Mouse (Mus musculus): ENCODE results near the gene Anapc15. TPM values are rescaled to one million over a fixed set of nuclear protein-coding genes. Genes with fewer than 3 reads are reported as not detected.
"Not testable (repeated sequence)": the region's sequence is repeated elsewhere in the genome, so short reads cannot be mapped to it uniquely, and the experiment has no call there.

Gene Anapc15
- polyA plus RNA-seq, 1 experiment from 2014 or later, result 56.2 TPM

GRCm38 (mm10) chr7:101933751-101934240, 70.3 kb downstream of the Anapc15 start, which contains the start of the genes Lrrc51 and Numa1:
Gene Lrrc51 (minus strand): TSS chr7:101933895.
Gene Numa1 (plus strand): TSS chr7:101934111.
- Histone ChIP-seq H3K4me2 (replicated peaks; ENCODE audit: low read depth) (peak within 1 kb of the TSS; percentile 87), H3K9ac (ENCODE audit: low read depth, low read length) (peak within 1 kb of the TSS; percentile 54), H3K27ac (ENCODE audit: low read depth, low read length) (peak within 1 kb of the TSS; percentile 67), H3K4me3 (ENCODE audit: low read depth, low read length) (peak within 1 kb of the TSS; percentile 63), H3K36me3 (ENCODE audit: control insufficient read depth, insufficient read depth) (no peaks in the 10 kb centered on the region), H3K27me3 (replicated peaks; ENCODE audit: control insufficient read depth, insufficient read depth, low read length) (no peaks in the 10 kb centered on the region), H3K9me3 (ENCODE audit: control insufficient read depth) (no peaks in the 10 kb centered on the region), H3K4me1 (replicated peaks; ENCODE audit: control insufficient read depth, insufficient read depth, low read length) (no peaks in the 10 kb centered on the region)
- TF ChIP-seq CTCF (IDR thresholded peaks at IDR 0.05; ENCODE audit: low read depth), result 0 out of 2 replicates have a peak, but pooled peaks have one; percentile 12
- ATAC-seq, result peak; percentile 99
- under 1% methylated on average over 40 of the region's 40 CpGs for WGBS

GRCm38 (mm10) chr7:101935957-101936356, 72.4 kb downstream of the Anapc15 start:
- H3K4me1 ChIP-seq (replicated peaks; ENCODE audit: control insufficient read depth, insufficient read depth, low read length), result no peaks in the 10 kb centered on the region
- H3K27ac ChIP-seq (ENCODE audit: low read depth, low read length), result no peak overlapping the region
- no peak overlapping the region for H3K4me3 ChIP-seq (ENCODE audit: low read depth, low read length)
- no peak overlapping the region for H3K4me2 ChIP-seq (replicated peaks; ENCODE audit: low read depth)
- H3K36me3 ChIP-seq (ENCODE audit: control insufficient read depth, insufficient read depth), result no peaks in the 10 kb centered on the region
- WGBS, result 92% methylated on average over 4 of the region's 4 CpGs
- TF ChIP-seq CTCF (IDR thresholded peaks at IDR 0.05; ENCODE audit: low read depth), result no peak
- no peaks in the 10 kb centered on the region for H3K9me3 ChIP-seq (ENCODE audit: control insufficient read depth)
- H3K27me3 ChIP-seq (replicated peaks; ENCODE audit: control insufficient read depth, insufficient read depth, low read length), result no peaks in the 10 kb centered on the region
- ATAC-seq, result no peak
- H3K9ac ChIP-seq (ENCODE audit: low read depth, low read length), result no peak overlapping the region

- TF ChIP-seq CTCF (IDR thresholded peaks at IDR 0.05; ENCODE audit: low read depth), result no peak
- no peak for ATAC-seq
- H3K9ac ChIP-seq (ENCODE audit: low read depth, low read length), result no peak overlapping the region
- H3K27me3 ChIP-seq (replicated peaks; ENCODE audit: control insufficient read depth, insufficient read depth, low read length), result no peaks in the 10 kb centered on the region
- H3K9me3 ChIP-seq (ENCODE audit: control insufficient read depth), result no peaks in the 10 kb centered on the region
- WGBS, result 96% methylated on average over 4 of the region's 4 CpGs
- H3K4me1 ChIP-seq (replicated peaks; ENCODE audit: control insufficient read depth, insufficient read depth, low read length), result no peaks in the 10 kb centered on the region
- H3K4me3 ChIP-seq (ENCODE audit: low read depth, low read length), result no peak overlapping the region
- no peaks in the 10 kb centered on the region for H3K36me3 ChIP-seq (ENCODE audit: control insufficient read depth, insufficient read depth)
- H3K4me2 ChIP-seq (replicated peaks; ENCODE audit: low read depth), result no peak overlapping the region
- H3K27ac ChIP-seq (ENCODE audit: low read depth, low read length), result no peak overlapping the region
Measured at GRCm38 (mm10) chr7:101936996-101937395, 73.5 kb downstream of the Anapc15 start.

GRCm38 (mm10) chr7:101937569-101937968, 74.1 kb downstream of the Anapc15 start:
- Histone ChIP-seq H3K4me2 (replicated peaks; ENCODE audit: low read depth) (no peak overlapping the region), H3K4me3 (ENCODE audit: low read depth, low read length) (no peak overlapping the region), H3K27me3 (replicated peaks; ENCODE audit: control insufficient read depth, insufficient read depth, low read length) (no peaks in the 10 kb centered on the region), H3K36me3 (ENCODE audit: control insufficient read depth, insufficient read depth) (no peaks in the 10 kb centered on the region), H3K4me1 (replicated peaks; ENCODE audit: control insufficient read depth, insufficient read depth, low read length) (no peaks in the 10 kb centered on the region), H3K9me3 (ENCODE audit: control insufficient read depth) (no peaks in the 10 kb centered on the region), H3K27ac (ENCODE audit: low read depth, low read length) (no peak overlapping the region), H3K9ac (ENCODE audit: low read depth, low read length) (no peak overlapping the region)
- WGBS, result 90% methylated on average over 4 of the region's 4 CpGs
- no peak for TF ChIP-seq CTCF (IDR thresholded peaks at IDR 0.05; ENCODE audit: low read depth)
- no peak for ATAC-seq

- WGBS, result 82% methylated on average over 2 of the region's 2 CpGs
Measured at GRCm38 (mm10) chr7:101938348-101938747, 74.8 kb downstream of the Anapc15 start.

GRCm38 (mm10) chr7:101939758-101940157, 76.2 kb downstream of the Anapc15 start:
- H3K9ac ChIP-seq (ENCODE audit: low read depth, low read length), result no peak overlapping the region
- 72% methylated on average over 4 of the region's 4 CpGs for WGBS
- no peaks in the 10 kb centered on the region for H3K27me3 ChIP-seq (replicated peaks; ENCODE audit: control insufficient read depth, insufficient read depth, low read length)
- no peaks in the 10 kb centered on the region for H3K36me3 ChIP-seq (ENCODE audit: control insufficient read depth, insufficient read depth)
- H3K4me2 ChIP-seq (replicated peaks; ENCODE audit: low read depth), result no peak overlapping the region
- ATAC-seq, result 0 out of 2 replicates have a peak, but pooled peaks have one; percentile 43
- no peak overlapping the region for H3K4me3 ChIP-seq (ENCODE audit: low read depth, low read length)
- H3K27ac ChIP-seq (ENCODE audit: low read depth, low read length), result no peak overlapping the region; the same call in 1 of the 2 replicates
- H3K4me1 ChIP-seq (replicated peaks; ENCODE audit: control insufficient read depth, insufficient read depth, low read length), result no peaks in the 10 kb centered on the region
- TF ChIP-seq CTCF (IDR thresholded peaks at IDR 0.05; ENCODE audit: low read depth), result no peak
- H3K9me3 ChIP-seq (ENCODE audit: control insufficient read depth), result no peaks in the 10 kb centered on the region

More at GRCm38 (mm10) chr7:101938348-101938747, 74.8 kb downstream of the Anapc15 start:
- Histone ChIP-seq H3K4me2 (replicated peaks; ENCODE audit: low read depth) (no peak overlapping the region), H3K27ac (ENCODE audit: low read depth, low read length) (no peak overlapping the region), H3K4me1 (replicated peaks; ENCODE audit: control insufficient read depth, insufficient read depth, low read length) (no peaks in the 10 kb centered on the region), H3K27me3 (replicated peaks; ENCODE audit: control insufficient read depth, insufficient read depth, low read length) (no peaks in the 10 kb centered on the region), H3K9me3 (ENCODE audit: control insufficient read depth) (no peaks in the 10 kb centered on the region), H3K4me3 (ENCODE audit: low read depth, low read length) (no peak overlapping the region), H3K36me3 (ENCODE audit: control insufficient read depth, insufficient read depth) (no peaks in the 10 kb centered on the region), H3K9ac (ENCODE audit: low read depth, low read length) (no peak overlapping the region)
- ATAC-seq, result no peak
- no peak for TF ChIP-seq CTCF (IDR thresholded peaks at IDR 0.05; ENCODE audit: low read depth)

GRCm38 (mm10) chr7:101949008-101949407, 85.5 kb downstream of the Anapc15 start:
- not testable (repeated sequence) for H3K27ac ChIP-seq (ENCODE audit: low read depth, low read length); H3K4me2 ChIP-seq (replicated peaks; ENCODE audit: low read depth); H3K4me3 ChIP-seq (ENCODE audit: low read depth, low read length); H3K27me3 ChIP-seq (replicated peaks; ENCODE audit: control insufficient read depth, insufficient read depth, low read length); H3K36me3 ChIP-seq (ENCODE audit: control insufficient read depth, insufficient read depth); H3K4me1 ChIP-seq (replicated peaks; ENCODE audit: control insufficient read depth, insufficient read depth, low read length); H3K9ac ChIP-seq (ENCODE audit: low read depth, low read length); ATAC-seq; H3K9me3 ChIP-seq (ENCODE audit: control insufficient read depth)
- WGBS, result 89% methylated on average over 5 of the region's 5 CpGs

Small RNA genes within 50 kb of the gene (microRNA-seq; reads per million reads assigned to microRNA genes)
- not detected for gene Gm22655

Other genes starting within 250 kb of the Anapc15 start
- 14.3 and 14.9 TPM in 2 replicates for gene Clpb, start 200.1 kb upstream of the Anapc15 start, polyA plus RNA-seq (2015; fragmentation: Nextera tagmentation; extraction: Ambion mirVana)
- gene Phox2a, start 45.4 kb upstream of the Anapc15 start, polyA plus RNA-seq (2015; fragmentation: Nextera tagmentation; extraction: Ambion mirVana), result 2.7 and 3.2 TPM in 2 replicates
- gene Inppl1, start 25.5 kb upstream of the Anapc15 start, polyA plus RNA-seq (2015; fragmentation: Nextera tagmentation; extraction: Ambion mirVana), result 18.2 and 25.8 TPM in 2 replicates
- gene Folr2, start 6.5 kb upstream of the Anapc15 start, polyA plus RNA-seq (2015; fragmentation: Nextera tagmentation; extraction: Ambion mirVana), result 1.1 and 1.2 TPM in 2 replicates
- gene Folr1, start 7.1 kb downstream of the Anapc15 start, polyA plus RNA-seq (2015; fragmentation: Nextera tagmentation; extraction: Ambion mirVana), result 521 and 623 TPM in 2 replicates
- 179 TPM in 2 replicates for gene Lamtor1, start 42.2 kb downstream of the Anapc15 start, polyA plus RNA-seq (2015; fragmentation: Nextera tagmentation; extraction: Ambion mirVana)
- gene Tomt, start 42.6 kb downstream of the Anapc15 start, polyA plus RNA-seq (2015; fragmentation: Nextera tagmentation; extraction: Ambion mirVana), result 0.20 and 0.25 TPM in 2 replicates
- gene Lrrc51, start 70.2 kb downstream of the Anapc15 start, polyA plus RNA-seq (2015; fragmentation: Nextera tagmentation; extraction: Ambion mirVana), result 3.1 and 3.6 TPM in 2 replicates
- 17.0 and 19.2 TPM in 2 replicates for gene Numa1, start 70.4 kb downstream of the Anapc15 start, polyA plus RNA-seq (2015; fragmentation: Nextera tagmentation; extraction: Ambion mirVana)
- 5.2 and 5.8 TPM in 2 replicates for gene Il18bp, start 155.0 kb downstream of the Anapc15 start, polyA plus RNA-seq (2015; fragmentation: Nextera tagmentation; extraction: Ambion mirVana)
- 21.9 and 22.3 TPM in 2 replicates for gene Rnf121, start 201.8 kb downstream of the Anapc15 start, polyA plus RNA-seq (2015; fragmentation: Nextera tagmentation; extraction: Ambion mirVana)
- gene Xndc1, start 201.8 kb downstream of the Anapc15 start, polyA plus RNA-seq (2015; fragmentation: Nextera tagmentation; extraction: Ambion mirVana), result 4.4 and 6.1 TPM in 2 replicates
- 0.16 TPM in 1 of 2 replicates, not detected in the other for gene Xntrpc, start 202.0 kb downstream of the Anapc15 start, polyA plus RNA-seq (2015; fragmentation: Nextera tagmentation; extraction: Ambion mirVana)
- gene Trpc2, start 219.4 kb downstream of the Anapc15 start, polyA plus RNA-seq (2015; fragmentation: Nextera tagmentation; extraction: Ambion mirVana), result 0.05 TPM in 1 of 2 replicates, not detected in the other
- gene Art1, start 238.0 kb downstream of the Anapc15 start, polyA plus RNA-seq (2015; fragmentation: Nextera tagmentation; extraction: Ambion mirVana), result 0.13 TPM in 1 of 2 replicates, not detected in the other
- gene Art5, start 245.8 kb downstream of the Anapc15 start, polyA plus RNA-seq (2015; fragmentation: Nextera tagmentation; extraction: Ambion mirVana), result 0.09 and 0.20 TPM in 2 replicates